Mouse (Mus musculus) colon, adult 2 months (tissue): ENCODE measurements around the gene Odr4. TPM values are rescaled to one million over a fixed set of nuclear protein-coding genes. Genes with fewer than 3 reads are reported as not detected.

Experiments
- polyA plus RNA-seq: library from polyadenylated mRNA; depleted of rRNA; stranded (reverse); fragments of >200 nt; gene quantifications from 2 replicates; pipeline ENCODE4 v1.2.3, GENCODE M21; 2012; rRNA removed

Odr4 gene
- 2.2 and 2.9 TPM in 2 replicates for polyA plus RNA-seq

DNA sequence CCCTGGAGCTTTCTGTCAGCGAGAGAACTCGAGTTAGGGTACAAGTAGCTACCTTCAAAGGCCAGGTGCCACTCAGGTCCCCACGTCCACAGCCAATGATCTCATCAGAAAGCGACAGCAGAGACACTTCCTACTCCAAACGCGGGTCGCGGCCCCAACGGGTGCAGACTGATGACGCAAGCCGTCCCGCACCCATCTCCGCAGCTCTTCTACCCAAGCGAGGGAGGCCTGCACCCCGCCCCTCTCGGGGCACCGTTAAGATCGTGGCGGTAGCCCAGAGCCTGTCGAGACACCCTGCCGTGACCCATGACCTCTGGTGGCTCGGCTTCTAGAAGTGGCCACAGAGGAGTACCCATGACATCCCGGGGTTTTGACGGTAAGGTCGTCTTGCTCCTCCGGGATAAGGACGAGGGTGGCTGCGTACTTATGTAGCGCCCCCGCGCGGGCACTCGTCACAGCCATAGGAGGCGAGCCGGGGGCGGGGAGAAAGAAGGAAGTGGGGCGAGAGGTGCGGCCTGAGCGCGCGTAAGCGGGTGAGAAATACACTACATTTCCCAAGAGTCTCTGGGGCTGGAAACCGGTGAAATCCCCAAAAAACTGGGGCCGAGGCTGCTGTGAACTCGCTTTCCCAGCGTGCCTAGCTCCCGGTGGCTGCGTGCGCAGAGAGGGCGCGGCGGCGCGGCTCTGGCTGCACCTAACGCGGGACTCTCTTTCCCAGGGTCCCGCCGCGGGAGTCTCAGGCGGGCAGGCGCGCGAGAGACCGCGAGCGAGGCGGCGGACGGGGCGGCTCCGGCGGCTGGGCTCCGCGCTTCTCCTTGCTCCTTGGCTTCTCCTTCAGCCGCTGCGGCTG, at the start of gene Odr4, which contains the start of gene Tpr:
Odr4 (minus strand) TSS at position 443 of the 850 bp plus-strand sequence.
Tpr (plus strand) TSS at position 201 of the 850 bp plus-strand sequence.

GRCm38 (mm10) chr1:150319205-150319604, 73.7 kb downstream of the Odr4 start, which contains the start of gene Pdc:
Pdc (plus strand) TSS chr1:150319417.

Other genes with a start within 250 kb of the Odr4 start
- not detected in 2 replicates for gene Pdc, start 73.7 kb downstream of the Odr4 start, polyA plus RNA-seq
- gene Tpr, start 242 bp downstream of the Odr4 start, polyA plus RNA-seq: 30.1 and 35.2 TPM in 2 replicates
- 0.15 and 0.20 TPM in 2 replicates for gene Prg4, start 73.1 kb upstream of the Odr4 start, polyA plus RNA-seq